Mouse (Mus musculus): ENCODE data around the gene Esr1. TPM values are rescaled to one million over a fixed set of nuclear protein-coding genes. Genes with fewer than 3 reads are reported as not detected.
"Not testable (repeated sequence)": the region's sequence is repeated elsewhere in the genome, so short reads cannot be mapped to it uniquely, and the experiment has no call there.

The Esr1 gene
- polyA plus RNA-seq, 2 experiments = 0.06 to 0.29 TPM

DNA sequence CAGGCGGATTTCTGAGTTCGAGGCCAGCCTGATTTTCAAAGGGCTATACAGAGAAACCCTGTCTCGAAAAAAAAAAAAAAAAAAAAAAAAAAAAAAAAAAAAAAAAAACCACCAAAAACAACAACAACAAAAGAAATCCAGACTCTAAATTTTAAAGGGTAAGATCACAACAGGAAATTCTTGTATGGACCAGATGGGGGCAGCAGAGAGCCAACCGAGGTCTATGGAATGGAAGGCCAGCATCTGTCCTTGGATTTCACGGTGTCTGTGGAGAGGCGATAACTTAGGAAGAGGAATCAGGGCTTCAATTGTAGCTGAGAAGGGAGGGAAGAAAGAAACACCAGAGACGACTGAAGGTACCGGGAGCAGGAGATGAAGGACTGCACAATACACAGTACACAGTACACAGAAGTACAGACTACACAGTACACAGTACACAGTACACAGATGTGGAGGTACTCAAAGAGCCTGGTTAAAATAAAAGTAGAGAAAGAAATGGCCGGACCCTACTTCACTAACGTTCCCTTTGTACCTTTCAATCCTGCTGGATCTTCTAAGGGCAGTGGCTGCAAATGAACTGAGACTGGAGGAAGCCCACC is 13.1 kb upstream of the Esr1 start:
- Histone ChIP-seq H3K9me3 (ENCODE audit: control insufficient read depth, low read length) (no peaks in the 10 kb centered on the region), H3K4me3 (ENCODE audit: insufficient read depth in 1 of 2, low read depth in 2 of 2, low read length in 2 of 2) (no peak overlapping the region), H3K9ac (replicated peaks) (no peak overlapping the region), H3K27me3 (ENCODE audit: control insufficient read depth, insufficient read depth, low read length) (no peaks in the 10 kb centered on the region), H3K36me3 (replicated peaks; ENCODE audit: control insufficient read depth, insufficient read depth, low read depth) (no peaks in the 10 kb centered on the region), H3K4me1 (replicated peaks; ENCODE audit: control insufficient read depth in 2 of 2, insufficient read depth in 2 of 2, low read length in 1 of 2) (no peaks in the 10 kb centered on the region), H3K4me2 (ENCODE audit: low read depth) (no peak overlapping the region), H3K27ac (no peak overlapping the region)
- DNase-seq (ENCODE audit: low read depth in 3 of 3, low spot score in 3 of 3) (no peak), ATAC-seq (ENCODE audit: insufficient read depth) (no peak)
- TF ChIP-seq CTCF (IDR thresholded peaks at IDR 0.05; ENCODE audit: low read depth) (peak; percentile 63), EP300 (IDR thresholded peaks at IDR 0.05; ENCODE audit: low read depth) (no peak)
- 51% methylated on average over 10 of the region's 10 CpGs for WGBS (ENCODE audit: insufficient replicate concordance)

- Histone ChIP-seq H3K4me1 (replicated peaks; ENCODE audit: control insufficient read depth in 2 of 2, insufficient read depth in 2 of 2, low read length in 1 of 2) (no peaks in the 10 kb centered on the region), H3K9ac (replicated peaks) (no peak overlapping the region), H3K9me3 (ENCODE audit: control insufficient read depth, low read length) (no peaks in the 10 kb centered on the region), H3K27me3 (ENCODE audit: control insufficient read depth, insufficient read depth, low read length) (no peaks in the 10 kb centered on the region), H3K4me2 (ENCODE audit: low read depth) (no peak overlapping the region), H3K4me3 (ENCODE audit: insufficient read depth in 1 of 2, low read depth in 2 of 2, low read length in 2 of 2) (no peak overlapping the region), H3K27ac (no peak overlapping the region), H3K36me3 (replicated peaks; ENCODE audit: control insufficient read depth, insufficient read depth, low read depth) (no peaks in the 10 kb centered on the region)
- WGBS (ENCODE audit: insufficient replicate concordance) = 72% methylated on average over 12 of the region's 12 CpGs
- DNase-seq (ENCODE audit: low read depth in 3 of 3, low spot score in 3 of 3) (no peak), ATAC-seq (ENCODE audit: insufficient read depth) (no peak)
- TF ChIP-seq CTCF (IDR thresholded peaks at IDR 0.05; ENCODE audit: low read depth) (no peak), EP300 (IDR thresholded peaks at IDR 0.05; ENCODE audit: low read depth) (no peak)
Observed at GRCm38 (mm10) chr10:4598916-4599315, 12.5 kb upstream of the Esr1 start.

DNA sequence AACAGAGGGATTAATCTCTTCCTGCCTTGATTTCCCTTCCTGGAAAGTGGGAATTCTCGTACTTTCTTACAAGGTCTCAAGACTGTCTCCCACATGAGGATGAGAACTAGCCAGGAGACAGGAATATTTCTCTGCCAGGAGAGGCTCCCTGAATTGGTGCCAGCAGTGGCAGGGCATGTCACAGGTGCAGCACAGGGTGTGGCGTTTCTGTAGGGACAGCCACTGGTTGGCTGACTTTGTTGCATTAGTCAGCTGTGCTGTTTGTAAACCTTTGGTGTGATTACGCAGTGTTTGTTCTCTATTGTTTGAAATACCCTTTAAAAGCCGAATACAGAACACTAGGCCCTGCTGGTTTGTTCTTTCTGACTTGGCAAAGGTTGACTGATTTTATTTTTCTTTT is 11.8 kb upstream of the Esr1 start:
- Histone ChIP-seq H3K9me3 (ENCODE audit: control insufficient read depth, low read length) (no peaks in the 10 kb centered on the region), H3K4me2 (ENCODE audit: low read depth) (no peak overlapping the region), H3K4me3 (ENCODE audit: insufficient read depth in 1 of 2, low read depth in 2 of 2, low read length in 2 of 2) (no peak overlapping the region), H3K27ac (no peak overlapping the region), H3K9ac (replicated peaks) (no peak overlapping the region), H3K27me3 (ENCODE audit: control insufficient read depth, insufficient read depth, low read length) (no peaks in the 10 kb centered on the region), H3K36me3 (replicated peaks; ENCODE audit: control insufficient read depth, insufficient read depth, low read depth) (no peaks in the 10 kb centered on the region), H3K4me1 (replicated peaks; ENCODE audit: control insufficient read depth in 2 of 2, insufficient read depth in 2 of 2, low read length in 1 of 2) (no peaks in the 10 kb centered on the region)
- TF ChIP-seq EP300 (IDR thresholded peaks at IDR 0.05; ENCODE audit: low read depth) = no peak
- no peak for TF ChIP-seq CTCF (IDR thresholded peaks at IDR 0.05; ENCODE audit: low read depth)
- no peak for ATAC-seq (ENCODE audit: insufficient read depth)
- no peak for DNase-seq (ENCODE audit: low read depth in 3 of 3, low spot score in 3 of 3)
- 65% methylated on average over 4 of the region's 4 CpGs for WGBS (ENCODE audit: insufficient replicate concordance)

DNA sequence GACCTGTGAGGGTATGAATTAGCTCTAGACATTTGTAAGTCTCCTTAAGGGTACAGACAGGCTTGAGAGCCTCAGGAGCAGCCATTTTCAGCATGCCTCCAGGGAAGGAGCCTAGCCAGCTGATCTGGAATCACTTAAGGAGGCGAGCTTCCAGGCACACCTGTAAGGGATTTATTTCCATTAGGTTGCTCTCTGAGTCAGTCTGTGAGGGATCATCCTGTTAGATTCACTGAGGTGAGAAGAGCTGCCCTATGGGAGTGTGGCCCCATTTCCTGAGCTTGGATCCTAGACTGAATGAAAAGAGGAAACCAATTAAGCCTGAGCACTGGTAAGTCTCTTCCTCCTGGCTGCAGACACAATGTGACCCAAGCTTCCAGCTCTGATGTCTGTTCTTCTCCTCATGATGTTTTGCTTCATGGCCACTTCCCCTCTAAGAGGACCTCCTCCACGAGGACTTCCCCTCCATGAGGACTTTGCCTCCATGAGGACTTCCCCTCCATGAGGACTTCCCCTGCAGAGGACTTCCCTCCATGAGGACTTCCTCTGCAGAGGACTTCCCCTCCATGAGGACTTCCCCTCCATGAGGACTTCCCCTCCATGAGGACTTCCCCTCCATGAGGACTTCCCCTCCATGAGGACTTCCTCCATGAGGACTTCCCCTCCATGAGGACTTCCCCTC is 10.5 kb upstream of the Esr1 start:
- Histone ChIP-seq H3K4me3 (ENCODE audit: insufficient read depth in 1 of 2, low read depth in 2 of 2, low read length in 2 of 2) (no peak overlapping the region), H3K27me3 (ENCODE audit: control insufficient read depth, insufficient read depth, low read length) (no peaks in the 10 kb centered on the region), H3K4me1 (replicated peaks; ENCODE audit: control insufficient read depth in 2 of 2, insufficient read depth in 2 of 2, low read length in 1 of 2) (0 out of 4 replicates have a peak, but pooled peaks cover 0 to 2% of the 10 kb centered on the region in 2 experiments), H3K4me2 (ENCODE audit: low read depth) (no peak overlapping the region), H3K27ac (no peak overlapping the region), H3K9ac (replicated peaks) (no peak overlapping the region), H3K9me3 (ENCODE audit: control insufficient read depth, low read length) (no peaks in the 10 kb centered on the region), H3K36me3 (replicated peaks; ENCODE audit: control insufficient read depth, insufficient read depth, low read depth) (no peaks in the 10 kb centered on the region)
- WGBS (ENCODE audit: insufficient replicate concordance) = 31% methylated on average over 2 of the region's 2 CpGs
- ATAC-seq (ENCODE audit: insufficient read depth) (no peak), DNase-seq (ENCODE audit: low read depth in 3 of 3, low spot score in 3 of 3) (no peak)
- no peak for TF ChIP-seq CTCF (IDR thresholded peaks at IDR 0.05; ENCODE audit: low read depth)
- no peak for TF ChIP-seq EP300 (IDR thresholded peaks at IDR 0.05; ENCODE audit: low read depth)

DNA sequence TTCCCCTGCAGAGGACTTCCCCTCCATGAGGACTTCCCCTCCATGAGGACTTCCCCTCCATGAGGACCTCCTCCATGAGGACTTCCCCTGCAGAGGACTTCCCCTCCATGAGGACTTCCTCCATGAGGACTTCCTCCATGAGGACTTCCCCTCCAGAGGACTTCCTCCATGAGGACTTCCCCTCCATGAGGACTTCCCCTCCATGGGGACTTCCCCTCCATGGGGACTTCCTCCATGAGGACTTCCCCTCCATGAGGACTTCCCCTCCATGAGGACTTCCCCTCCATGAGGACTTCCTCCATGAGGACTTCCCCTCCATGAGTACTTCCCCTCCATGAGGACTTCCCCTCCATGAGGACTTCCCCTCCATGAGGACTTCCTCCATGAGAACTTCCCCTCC is 9.8 kb upstream of the Esr1 start:
- not testable (repeated sequence) for H3K27me3 ChIP-seq (ENCODE audit: control insufficient read depth, insufficient read depth, low read length); H3K9ac ChIP-seq (replicated peaks); H3K9me3 ChIP-seq (ENCODE audit: control insufficient read depth, low read length); H3K27ac ChIP-seq; H3K4me1 ChIP-seq (replicated peaks; ENCODE audit: control insufficient read depth in 2 of 2, insufficient read depth in 2 of 2, low read length in 1 of 2); H3K36me3 ChIP-seq (replicated peaks; ENCODE audit: control insufficient read depth, insufficient read depth, low read depth); ATAC-seq (ENCODE audit: insufficient read depth); DNase-seq (ENCODE audit: low read depth in 3 of 3, low spot score in 3 of 3); H3K4me2 ChIP-seq (ENCODE audit: low read depth); H3K4me3 ChIP-seq (ENCODE audit: insufficient read depth in 1 of 2, low read depth in 2 of 2, low read length in 2 of 2)
